Mouse (Mus musculus) MEL-GATA-1-ER (cell line): Measurements from ENCODE around the gene Nufip2.
"Not testable (repeated sequence)": the region's sequence is repeated elsewhere in the genome, so short reads cannot be mapped to it uniquely, and the experiment has no call there.

ENCODE experiments used
- DNase-seq: peaks from one replicate; pipeline ENCODE4 v3.0.0-alpha.2; 2012; ENCODE audit warnings: low read depth; ENCODE audit errors: extremely low read depth

The Nufip2 gene

GRCm38 (mm10) chr11:77685383-77686265 lies at the start of gene Nufip2:
TSS of gene Nufip2 (plus strand) at chr11:77686155.
- peak; percentile 96 for DNase-seq

- DNase-seq = no peak
Measured at GRCm38 (mm10) chr11:77641390-77641789, 44.6 kb upstream of the Nufip2 start.

- no peak for DNase-seq
Measured at GRCm38 (mm10) chr11:77645481-77645880, 40.5 kb upstream of the Nufip2 start.

GRCm38 (mm10) chr11:77648878-77649277 lies 37.1 kb upstream of the Nufip2 start:
- DNase-seq = no peak

- no peak for DNase-seq
Measured at GRCm38 (mm10) chr11:77652484-77652883, 33.5 kb upstream of the Nufip2 start.

- not testable (repeated sequence) for DNase-seq
Measured at GRCm38 (mm10) chr11:77653406-77654190, 32.4 kb upstream of the Nufip2 start.

GRCm38 (mm10) chr11:77659986-77660385 lies 26.0 kb upstream of the Nufip2 start:
- no peak for DNase-seq

GRCm38 (mm10) chr11:77663639-77664038 lies 22.3 kb upstream of the Nufip2 start:
- DNase-seq = no peak

GRCm38 (mm10) chr11:77664046-77664445 lies 21.9 kb upstream of the Nufip2 start:
- DNase-seq = no peak

- DNase-seq = not testable (repeated sequence)
Measured at GRCm38 (mm10) chr11:77665384-77665783, 20.6 kb upstream of the Nufip2 start.

GRCm38 (mm10) chr11:77666766-77667165 lies 19.2 kb upstream of the Nufip2 start:
- peak; percentile 48 for DNase-seq

- no peak for DNase-seq
Measured at GRCm38 (mm10) chr11:77672746-77673145, 13.2 kb upstream of the Nufip2 start.

- no peak for DNase-seq
Measured at GRCm38 (mm10) chr11:77673428-77673991, 12.4 kb upstream of the Nufip2 start.

- DNase-seq = no peak
Measured at GRCm38 (mm10) chr11:77680018-77680417, 5.9 kb upstream of the Nufip2 start.

GRCm38 (mm10) chr11:77684896-77685295 lies 1.1 kb upstream of the Nufip2 start:
- DNase-seq = no peak

GRCm38 (mm10) chr11:77686346-77686840 lies 438 bp downstream of the Nufip2 start:
- no peak for DNase-seq

- no peak for DNase-seq
Measured at GRCm38 (mm10) chr11:77686841-77687540, 1.0 kb downstream of the Nufip2 start.

GRCm38 (mm10) chr11:77687541-77688131 lies 1.7 kb downstream of the Nufip2 start:
- DNase-seq = peak; percentile 43

- DNase-seq = no peak
Measured at GRCm38 (mm10) chr11:77693026-77693425, 7.1 kb downstream of the Nufip2 start.

GRCm38 (mm10) chr11:77697232-77697631 lies 11.3 kb downstream of the Nufip2 start:
- no peak for DNase-seq

GRCm38 (mm10) chr11:77705920-77706319 lies 20.0 kb downstream of the Nufip2 start:
- DNase-seq = no peak
